In the genomic region with DNA sequence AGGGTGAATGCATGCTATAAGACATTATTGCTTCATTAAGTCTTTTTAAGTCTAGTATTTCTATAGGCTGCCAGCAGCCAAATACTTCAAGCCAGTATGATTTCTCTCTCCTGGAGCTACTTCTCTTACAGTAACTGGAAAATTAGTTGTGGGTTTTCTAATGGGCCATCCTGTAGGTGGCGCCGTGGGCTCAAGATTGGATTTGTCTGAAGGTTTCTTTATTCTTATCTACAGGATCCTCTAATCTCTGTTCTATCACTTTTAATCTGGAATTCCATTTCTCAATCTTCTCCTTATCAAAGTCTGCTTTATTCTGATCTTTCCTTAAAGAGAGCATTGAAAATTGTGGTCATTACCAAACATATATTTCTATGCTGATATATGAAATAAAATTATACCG, we compare ENCODE assay signal across 10 mouse cellular contexts. TPM values are rescaled to one million over a fixed set of nuclear protein-coding genes. Genes with fewer than 3 reads are reported as not detected.
DNase-seq lines count a peak whose midpoint lies in the region; ATAC-seq and TF ChIP-seq lines count a peak whose summit lies in the region.
"Had no signal": no experiment of that assay in that cellular context is flagged by ENCODE, and none has a peak within 500 bp of the region (broad histone marks: within the 10 kb centered on the region; RNA-seq: fewer than 3 reads in every experiment).

No protein-coding gene starts in this region.

- peak; percentile 91 for TF ChIP-seq RAD21 in MEL (IDR thresholded peaks at IDR 0.05; ENCODE audit: low read depth, low read length)

- TF ChIP-seq POLR2A in MEL (IDR thresholded peaks at IDR 0.05; ENCODE audit: control insufficient read depth in 1 of 2, insufficient read depth in 1 of 2, low read depth in 1 of 2, low read length in 2 of 2, poor library complexity in 1 of 2), result no peak

- TF ChIP-seq EP300 in MEL (IDR thresholded peaks at IDR 0.05; ENCODE audit: low read depth in 1 of 2, low read length in 2 of 2), result no peak

- H3K36me3 ChIP-seq in kidney, embryonic 15.5 days, result no peaks in the 10 kb centered on the region
- peaks cover 0 to 6% of the 10 kb centered on the region in 2 experiments; a peak in 2 of 4 replicates for H3K36me3 ChIP-seq in MEL (ENCODE audit: control insufficient read depth in 1 of 2, insufficient read depth in 2 of 2, low read length in 2 of 2)
- H3K36me3 ChIP-seq in embryonic facial prominence, embryonic 14.5 days (ENCODE audit: control insufficient read depth, insufficient read depth, low read length), result no peaks in the 10 kb centered on the region
- H3K36me3 ChIP-seq: liver, embryonic 13.5 days had no signal

- no peak overlapping the region for H3K4me2 ChIP-seq in kidney, embryonic 15.5 days
- no peak overlapping the region for H3K4me2 ChIP-seq in embryonic facial prominence, embryonic 14.5 days (ENCODE audit: low read depth, low read length)
- H3K4me2 ChIP-seq: liver, embryonic 13.5 days had no signal

- DNase-seq in kidney, adult 9 months, result peak; percentile 44
- DNase-seq in MEL (ENCODE audit: low read depth, low spot score), result peak; percentile 63
- DNase-seq in adrenal gland, postnatal 14 days, result peak; percentile 41
- DNase-seq in embryonic facial prominence, embryonic 14.5 days (ENCODE audit: low spot score), result peak; percentile 49
- peak; percentile 22 to 53 for DNase-seq in left cerebral cortex, postnatal 14 days (ENCODE audit: low spot score in 2 of 2)
- DNase-seq in right cerebral cortex, postnatal 4 days, result peak; percentile 57
- DNase-seq: liver, embryonic 13.5 days had no signal

- no peaks in the 10 kb centered on the region for H3K79me2 ChIP-seq in MEL (ENCODE audit: control insufficient read depth, insufficient read depth, low read length, poor library complexity)

- H3K27me3 ChIP-seq in kidney, embryonic 15.5 days, result no peaks in the 10 kb centered on the region
- H3K27me3 ChIP-seq in MEL (ENCODE audit: control insufficient read depth in 1 of 2, insufficient read depth in 2 of 2, low read length in 2 of 2), result no peaks in the 10 kb centered on the region
- H3K27me3 ChIP-seq in embryonic facial prominence, embryonic 14.5 days (replicated peaks; ENCODE audit: control insufficient read depth, insufficient read depth, low read length), result no peaks in the 10 kb centered on the region
- H3K27me3 ChIP-seq: liver, embryonic 13.5 days had no signal

- TF ChIP-seq CTCF in MEL (IDR thresholded peaks at IDR 0.05 in 2 of 3, conservative IDR thresholded peaks at IDR 0.05 in 1 of 3; ENCODE audit: control insufficient read depth in 1 of 3, insufficient read depth in 1 of 3, low read depth in 2 of 3, low read length in 3 of 3, poor library complexity in 1 of 3, severe bottlenecking in 1 of 3), result peak; percentile 51 to 84 (median 76)

- no peak for ATAC-seq in kidney, embryonic 15.5 days (replicated peaks; ENCODE audit: low FRiP score)
- no peak for ATAC-seq in embryonic facial prominence, embryonic 14.5 days (ENCODE audit: low read depth)
- ATAC-seq in activated CD4-positive, CD25-positive, alpha-beta regulatory T cell, adult 4 months, result no peak

- intact Hi-C loops in left cerebral cortex, postnatal 14 days (cut with DNase I), result loop anchor here (10.0 kb wide), 1 partner anchor 305 kb away; no protein-coding TSS in a partner anchor

- H3K4me3 ChIP-seq in kidney, embryonic 15.5 days (replicated peaks), result no peak overlapping the region
- no peak overlapping the region for H3K4me3 ChIP-seq in MEL (ENCODE audit: control insufficient read depth in 1 of 2, insufficient read depth in 1 of 2, low read depth in 2 of 2, low read length in 2 of 2)
- H3K4me3 ChIP-seq in embryonic facial prominence, embryonic 14.5 days (ENCODE audit: low read depth, low read length), result no peak overlapping the region
- H3K4me3 ChIP-seq: liver, embryonic 13.5 days had no signal

- no peaks in the 10 kb centered on the region for H3K9me3 ChIP-seq in kidney, embryonic 15.5 days (replicated peaks)
- H3K9me3 ChIP-seq in MEL (replicated peaks; ENCODE audit: insufficient read depth, low read length), result no peaks in the 10 kb centered on the region
- H3K9me3 ChIP-seq in embryonic facial prominence, embryonic 14.5 days (ENCODE audit: control insufficient read depth, low read length), result no peaks in the 10 kb centered on the region
- H3K9me3 ChIP-seq: liver, embryonic 13.5 days had no signal

- no peak overlapping the region for H3K9ac ChIP-seq in kidney, embryonic 15.5 days
- H3K9ac ChIP-seq in MEL (ENCODE audit: control insufficient read depth, low read depth, low read length, poor library complexity, severe bottlenecking), result no peak overlapping the region
- H3K9ac ChIP-seq in embryonic facial prominence, embryonic 14.5 days (ENCODE audit: low read depth, low read length), result no peak overlapping the region
- H3K9ac ChIP-seq: liver, embryonic 13.5 days had no signal

- H3K27ac ChIP-seq in kidney, embryonic 15.5 days, result no peak overlapping the region
- no peak overlapping the region for H3K27ac ChIP-seq in MEL (ENCODE audit: control insufficient read depth, low read depth, low read length)
- no peak overlapping the region for H3K27ac ChIP-seq in embryonic facial prominence, embryonic 14.5 days (replicated peaks; ENCODE audit: low read depth, low read length)
- H3K27ac ChIP-seq: liver, embryonic 13.5 days had no signal

- peaks cover 11% of the 10 kb centered on the region for H3K4me1 ChIP-seq in kidney, embryonic 15.5 days
- H3K4me1 ChIP-seq in MEL (ENCODE audit: control insufficient read depth in 1 of 2, insufficient read depth in 2 of 2, low read length in 2 of 2), result peaks cover 6 to 8% of the 10 kb centered on the region in 2 experiments; a peak in 3 of 4 replicates
- no peaks in the 10 kb centered on the region for H3K4me1 ChIP-seq in embryonic facial prominence, embryonic 14.5 days (ENCODE audit: control insufficient read depth, insufficient read depth, low read length)
- H3K4me1 ChIP-seq: liver, embryonic 13.5 days had no signal

- 29% methylated on average over 3 of the region's 3 CpGs for WGBS in kidney, embryonic 15.5 days
- WGBS in embryonic facial prominence, embryonic 14.5 days, result 31% methylated on average over 3 of the region's 3 CpGs

TF ChIP-seq in MEL, 35 proteins besides CTCF, POLR2A, EP300 and RAD21 (continues in another document):
- TF ChIP-seq MXI1 (IDR thresholded peaks at IDR 0.05; ENCODE audit: low read depth, low read length) (no peak), NELFE (IDR thresholded peaks at IDR 0.05; ENCODE audit: low read depth, low read length) (no peak), MEF2A (IDR thresholded peaks at IDR 0.05; ENCODE audit: extremely low read depth, insufficient replicate concordance, low read depth, low read length, poor library complexity, severe bottlenecking) (no peak), ZMIZ1 (IDR thresholded peaks at IDR 0.05; ENCODE audit: low read depth, low read length) (no peak), USF2 (IDR thresholded peaks at IDR 0.05; ENCODE audit: borderline replicate concordance in 1 of 2, insufficient read depth in 1 of 2, low read depth in 1 of 2, low read length in 2 of 2) (no peak), KAT2A (conservative IDR thresholded peaks at IDR 0.05; ENCODE audit: low read depth, low read length) (no peak), JUND (IDR thresholded peaks at IDR 0.05; ENCODE audit: low read depth, low read length) (no peak), SIN3A (IDR thresholded peaks at IDR 0.05; ENCODE audit: low read length) (no peak), TAL1 (IDR thresholded peaks at IDR 0.05; ENCODE audit: low read length) (no peak), BHLHE40 (IDR thresholded peaks at IDR 0.05; ENCODE audit: borderline replicate concordance, low read depth, low read length) (no peak), GATA1 (IDR thresholded peaks at IDR 0.05; ENCODE audit: low read depth, low read length) (peak; percentile 88), USF1 (IDR thresholded peaks at IDR 0.05; ENCODE audit: low read depth, low read length) (no peak), ELF1 (IDR thresholded peaks at IDR 0.05; ENCODE audit: low read depth, low read length) (no peak), ZC3H11A (IDR thresholded peaks at IDR 0.05; ENCODE audit: low read depth, low read length) (peak; percentile 80), E2F4 (IDR thresholded peaks at IDR 0.05; ENCODE audit: borderline replicate concordance, low read depth, low read length) (no peak), CHD2 (IDR thresholded peaks at IDR 0.05; ENCODE audit: low read length) (no peak)

RNA-seq across cellular contexts. Expression of a gene that starts 27.0 kb away (rescaled TPM):
- not detected in 2 replicates for polyA plus RNA-seq in kidney, embryonic 15.5 days (2015; fragmentation: Nextera tagmentation; extraction: Ambion mirVana)
- not detected in 2 replicates for total RNA-seq in MEL (2012; rRNA removed)
- not detected for polyA plus RNA-seq in MEL (2012; ENCODE audit: insufficient read depth in 1 of 2, insufficient read length in 2 of 2, low read depth in 1 of 2, low replicate concordance in 2 of 2, missing spikeins in 1 of 2)
- not detected in 2 replicates for total RNA-seq in adrenal gland, postnatal 14 days (2021)
- not detected in 2 replicates for polyA plus RNA-seq in embryonic facial prominence, embryonic 14.5 days (2014; fragmentation: Nextera tagmentation; extraction: Ambion mirVana)
- total RNA-seq in left cerebral cortex, postnatal 14 days (2021), result not detected
- not detected for polyA plus RNA-seq in activated CD4-positive, CD25-positive, alpha-beta regulatory T cell, adult 4 months (2017; shearing (Covaris generic))
- polyA plus RNA-seq: liver, embryonic 13.5 days; small intestine, adult 2 months had no signal

RNA-seq across cellular contexts. Expression of a gene that starts 51.2 kb away (rescaled TPM):
- 104 and 105 TPM in 2 replicates for polyA plus RNA-seq in kidney, embryonic 15.5 days (2015; fragmentation: Nextera tagmentation; extraction: Ambion mirVana)
- total RNA-seq in MEL (2012; rRNA removed), result 77.3 and 90.6 TPM in 2 replicates
- polyA plus RNA-seq in MEL (2012; ENCODE audit: insufficient read depth in 1 of 2, insufficient read length in 2 of 2, low read depth in 1 of 2, low replicate concordance in 2 of 2, missing spikeins in 1 of 2), result 10 to 100 TPM in 1 of 2 experiments, not detected in 1; 89.7 TPM
- total RNA-seq in adrenal gland, postnatal 14 days (2021), result 47.0 and 52.2 TPM in 2 replicates
- 83.0 and 89.9 TPM in 2 replicates for polyA plus RNA-seq in embryonic facial prominence, embryonic 14.5 days (2014; fragmentation: Nextera tagmentation; extraction: Ambion mirVana)
- 10 to 100 TPM; 88.0 to 91.2 TPM for total RNA-seq in left cerebral cortex, postnatal 14 days (2021)
- 100 to 1,000 TPM; 264 to 293 TPM for polyA plus RNA-seq in activated CD4-positive, CD25-positive, alpha-beta regulatory T cell, adult 4 months (2017; shearing (Covaris generic))

RNA-seq across cellular contexts. Expression of a gene that starts 53.1 kb away (rescaled TPM):
- 22.0 and 24.6 TPM in 2 replicates for polyA plus RNA-seq in kidney, embryonic 15.5 days (2015; fragmentation: Nextera tagmentation; extraction: Ambion mirVana)
- 52.7 and 55.7 TPM in 2 replicates for total RNA-seq in MEL (2012; rRNA removed)
- 10 to 100 TPM in 1 of 2 experiments, not detected in 1; 76.5 TPM for polyA plus RNA-seq in MEL (2012; ENCODE audit: insufficient read depth in 1 of 2, insufficient read length in 2 of 2, low read depth in 1 of 2, low replicate concordance in 2 of 2, missing spikeins in 1 of 2)
- total RNA-seq in adrenal gland, postnatal 14 days (2021), result 36.2 and 45.6 TPM in 2 replicates
- polyA plus RNA-seq in embryonic facial prominence, embryonic 14.5 days (2014; fragmentation: Nextera tagmentation; extraction: Ambion mirVana), result 19.5 and 19.6 TPM in 2 replicates
- 10 to 100 TPM; 11.5 to 16.7 TPM for total RNA-seq in left cerebral cortex, postnatal 14 days (2021)
- 10 to 100 TPM; 14.7 to 22.8 TPM for polyA plus RNA-seq in activated CD4-positive, CD25-positive, alpha-beta regulatory T cell, adult 4 months (2017; shearing (Covaris generic))
